Mouse (Mus musculus) heart, adult 2 months (tissue): ENCODE results near the gene Nxnl1.

Source experiments
- CTCF ChIP-seq: fragments of 200-600 bp; IDR thresholded peaks from 2 replicates; pipeline ENCODE4 v1.8.1; 2022; ENCODE audit warnings: antibody characterized with exemption, mild to moderate bottlenecking, moderate library complexity
- POLR2A ChIP-seq: fragments of 200-500 bp; IDR thresholded peaks from 2 replicates; pipeline ENCODE4 v1.6.1; 2011; ENCODE audit warnings: mild to moderate bottlenecking, low read depth, low read length, control low read depth; ENCODE audit not compliant: insufficient read depth

- TF ChIP-seq CTCF (no peak), POLR2A (no peak)
Observed at GRCm38 (mm10) chr8:71574426-71574825, 8.0 kb upstream of the Nxnl1 start.
